Mouse (Mus musculus) MEL (cell line): ENCODE measurements around the gene Uba52.

ENCODE experiments used
- CTCF ChIP-seq, 3 experiments: IDR thresholded peaks in 2 of 3; conservative IDR thresholded peaks in 1 of 3; 2 replicates each; pipeline ENCODE4 v1.5.1; 2011 to 2012; ENCODE audit warnings: low read length in 3 of 3, low read depth in 2 of 3, mild to moderate bottlenecking in 2 of 3, improper control_type of control experiment in 1 of 3, inconsistent platforms in 1 of 3, mixed read lengths in 1 of 3, moderate library complexity in 1 of 3; ENCODE audit not compliant: control insufficient read depth in 1 of 3, insufficient read depth in 1 of 3, poor library complexity in 1 of 3, severe bottlenecking in 1 of 3
- ZNF384 ChIP-seq: IDR thresholded peaks from 2 replicates; pipeline ENCODE4 v1.6.1; 2012; ENCODE audit warnings: low read depth, mild to moderate bottlenecking, inconsistent platforms, low read length, improper control_type of control experiment

- TF ChIP-seq ZNF384 = no peak
- no peak for TF ChIP-seq CTCF (IDR thresholded peaks at IDR 0.05 in 2 of 3, conservative IDR thresholded peaks at IDR 0.05 in 1 of 3; ENCODE audit: control insufficient read depth in 1 of 3, insufficient read depth in 1 of 3, low read depth in 2 of 3, low read length in 3 of 3, poor library complexity in 1 of 3, severe bottlenecking in 1 of 3)
These were observed 52.1 kb downstream of the Uba52 start for GRCm38 (mm10) chr8:70458462-70458861.
